In genomic region chr7:19160115-19160514, GRCm38 (mm10) we compare ENCODE assay signal across 8 mouse cellular contexts. TPM values are rescaled to one million over a fixed set of nuclear protein-coding genes. Genes with fewer than 3 reads are reported as not detected.
A peak's percentile ranks its signal among the peaks of the same experiment; 100 is the strongest.
DNase-seq lines count a peak whose midpoint lies in the region; ATAC-seq and TF ChIP-seq lines count a peak whose summit lies in the region.

No protein-coding gene starts in this region.

- peak overlapping the region; percentile 40 for H3K9ac ChIP-seq in intestine, postnatal 0 days (ENCODE audit: low read depth, low read length)
- H3K9ac ChIP-seq in midbrain, embryonic 12.5 days (replicated peaks), result peak overlapping the region; percentile 39

- 0 out of 2 replicates have a peak, but pooled peaks have one; percentile 14 for ATAC-seq in intestine, postnatal 0 days
- no peak for ATAC-seq in midbrain, embryonic 12.5 days (ENCODE audit: low FRiP score, low read depth)

- peaks cover 8% of the 10 kb centered on the region; the same call in 1 of the 2 replicates for H3K27me3 ChIP-seq in intestine, postnatal 0 days (replicated peaks; ENCODE audit: control insufficient read depth, insufficient read depth, low read length)
- H3K27me3 ChIP-seq in midbrain, embryonic 12.5 days, result peaks cover 63% of the 10 kb centered on the region

- no peak overlapping the region for H3K27ac ChIP-seq in intestine, postnatal 0 days (ENCODE audit: low read depth, low read length)
- no peak overlapping the region for H3K27ac ChIP-seq in midbrain, embryonic 12.5 days (replicated peaks)

- H3K4me1 ChIP-seq in intestine, postnatal 0 days (replicated peaks; ENCODE audit: control insufficient read depth, insufficient read depth, low read length), result peaks cover 20% of the 10 kb centered on the region
- H3K4me1 ChIP-seq in midbrain, embryonic 12.5 days, result peaks cover 35% of the 10 kb centered on the region

- H3K36me3 ChIP-seq in intestine, postnatal 0 days (ENCODE audit: control insufficient read depth, insufficient read depth), result 0 out of 2 replicates have a peak, but pooled peaks cover under 1% of the 10 kb centered on the region
- H3K36me3 ChIP-seq in midbrain, embryonic 12.5 days, result no peaks in the 10 kb centered on the region

- peak overlapping the region; percentile 43 for H3K4me3 ChIP-seq in intestine, postnatal 0 days (ENCODE audit: low read depth, low read length)
- peak overlapping the region; percentile 35 for H3K4me3 ChIP-seq in midbrain, embryonic 12.5 days

- H3K9me3 ChIP-seq in intestine, postnatal 0 days (ENCODE audit: control insufficient read depth), result no peaks in the 10 kb centered on the region
- no peaks in the 10 kb centered on the region for H3K9me3 ChIP-seq in midbrain, embryonic 12.5 days

- peak; percentile 19 for DNase-seq in kidney, adult 18-20 months
- DNase-seq in kidney, adult 9 months, result no peak
- DNase-seq in embryo, embryonic 11 days, result peak; percentile 66
- DNase-seq in urinary bladder, postnatal 25 days (ENCODE audit: low spot score), result no peak
- no peak for DNase-seq in cerebellum, adult 9-10 months
- DNase-seq in thymus, adult 18-20 months, result no peak

- H3K4me2 ChIP-seq in intestine, postnatal 0 days (replicated peaks; ENCODE audit: low read depth), result peak overlapping the region; percentile 87
- H3K4me2 ChIP-seq in midbrain, embryonic 12.5 days (replicated peaks), result peak overlapping the region; percentile 53

- no peak for TF ChIP-seq CTCF in intestine, postnatal 0 days (IDR thresholded peaks at IDR 0.05; ENCODE audit: low read depth)

- under 1% methylated on average over 20 of the region's 20 CpGs for WGBS in intestine, postnatal 0 days
- 2% methylated on average over 19 of the region's 20 CpGs for WGBS in midbrain, embryonic 12.5 days

RNA-seq across cellular contexts. Expression of gene Gipr, which starts 5.8 kb away (rescaled TPM):
- polyA plus RNA-seq in intestine, postnatal 0 days (2015; fragmentation: Nextera tagmentation; extraction: Ambion mirVana), result 0.48 and 0.67 TPM in 2 replicates
- polyA plus RNA-seq in midbrain, embryonic 12.5 days (2016; fragmentation: Nextera tagmentation; extraction: Ambion mirVana), result 2.1 and 3.4 TPM in 2 replicates

RNA-seq across cellular contexts. Expression of gene Snrpd2, which starts 10.6 kb away (rescaled TPM):
- 66.3 and 69.6 TPM in 2 replicates for polyA plus RNA-seq in intestine, postnatal 0 days (2015; fragmentation: Nextera tagmentation; extraction: Ambion mirVana)
- polyA plus RNA-seq in midbrain, embryonic 12.5 days (2016; fragmentation: Nextera tagmentation; extraction: Ambion mirVana), result 136 and 139 TPM in 2 replicates

RNA-seq across cellular contexts. Expression of gene Qpctl, which starts 11.0 kb away (rescaled TPM):
- 7.3 and 8.1 TPM in 2 replicates for polyA plus RNA-seq in intestine, postnatal 0 days (2015; fragmentation: Nextera tagmentation; extraction: Ambion mirVana)
- polyA plus RNA-seq in midbrain, embryonic 12.5 days (2016; fragmentation: Nextera tagmentation; extraction: Ambion mirVana), result 21.0 and 22.0 TPM in 2 replicates

RNA-seq across cellular contexts. Expression of gene Eml2, which starts 16.1 kb away (rescaled TPM):
- polyA plus RNA-seq in intestine, postnatal 0 days (2015; fragmentation: Nextera tagmentation; extraction: Ambion mirVana), result 5.0 and 5.1 TPM in 2 replicates
- 5.4 and 6.0 TPM in 2 replicates for polyA plus RNA-seq in midbrain, embryonic 12.5 days (2016; fragmentation: Nextera tagmentation; extraction: Ambion mirVana)

RNA-seq across cellular contexts. Expression of gene Fbxo46, which starts 40.5 kb away (rescaled TPM):
- 4.8 and 5.1 TPM in 2 replicates for polyA plus RNA-seq in intestine, postnatal 0 days (2015; fragmentation: Nextera tagmentation; extraction: Ambion mirVana)
- 20.6 and 21.9 TPM in 2 replicates for polyA plus RNA-seq in midbrain, embryonic 12.5 days (2016; fragmentation: Nextera tagmentation; extraction: Ambion mirVana)

Comparison
In these comparisons a context has a peak if more than half of its experiments do, and no peak if none do; other contexts are left out.
1. DNase-seq: peak in kidney, adult 18-20 months (single experiment) and embryo, embryonic 11 days (single experiment); none in kidney, adult 9 months (single experiment), urinary bladder, postnatal 25 days (single experiment), cerebellum, adult 9-10 months (single experiment) and thymus, adult 18-20 months (0 of 2).